In the genomic region with DNA sequence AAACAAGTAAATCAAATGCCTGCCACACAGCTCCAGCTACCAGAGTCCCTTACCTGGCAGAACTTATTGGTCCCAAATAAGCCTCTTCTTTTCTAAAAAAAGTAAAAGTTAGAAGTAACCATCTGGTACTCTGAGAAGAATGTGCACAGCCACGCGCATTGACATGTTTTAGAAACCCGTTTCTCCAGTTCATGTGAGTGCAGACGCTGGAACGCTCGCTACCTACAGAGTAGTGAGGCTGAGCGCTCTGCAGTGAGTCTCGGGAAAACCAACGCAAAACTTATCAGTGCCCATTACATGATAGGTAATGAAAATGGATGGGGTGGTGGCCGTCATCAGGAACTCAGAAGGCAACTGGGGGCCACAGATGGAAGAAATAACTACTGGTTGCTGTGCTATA, we compare ENCODE assay signal across 21 mouse cellular contexts.
A peak's percentile ranks its signal among the peaks of the same experiment; 100 is the strongest.
DNase-seq lines count a peak whose midpoint lies in the region; ATAC-seq and TF ChIP-seq lines count a peak whose summit lies in the region.
"Had no signal": no experiment of that assay in that cellular context is flagged by ENCODE, and none has a peak within 500 bp of the region (broad histone marks: within the 10 kb centered on the region; RNA-seq: fewer than 3 reads in every experiment).

No protein-coding gene starts in this region.

- no peaks in the 10 kb centered on the region for H3K36me3 ChIP-seq in lung, embryonic 14.5 days (ENCODE audit: insufficient read depth)
- no peaks in the 10 kb centered on the region for H3K36me3 ChIP-seq in embryonic facial prominence, embryonic 11.5 days (replicated peaks; ENCODE audit: control insufficient read depth, insufficient read depth, low read depth, low read length)
- H3K36me3 ChIP-seq: embryonic facial prominence, embryonic 15.5 days; forebrain, embryonic 10.5 days; heart, embryonic 13.5 days; hindbrain, embryonic 12.5 days had no signal

- H3K4me3 ChIP-seq in lung, embryonic 14.5 days (ENCODE audit: low read depth, low read length): no peak overlapping the region
- H3K4me3 ChIP-seq in embryonic facial prominence, embryonic 11.5 days (ENCODE audit: low read depth, low read length): no peak overlapping the region
- H3K4me3 ChIP-seq in layer of hippocampus, adult 2 months: no peak overlapping the region
- H3K4me3 ChIP-seq: embryonic facial prominence, embryonic 15.5 days; erythroblast, embryonic 14.5 days; forebrain, embryonic 10.5 days; heart, embryonic 13.5 days; hindbrain, embryonic 12.5 days had no signal

- TF ChIP-seq CTCF in lung, embryonic 14.5 days (IDR thresholded peaks at IDR 0.05; ENCODE audit: low read depth): no peak
- no peak for TF ChIP-seq CTCF in layer of hippocampus, adult 2 months (conservative IDR thresholded peaks at IDR 0.05)

- no peaks in the 10 kb centered on the region for H3K27me3 ChIP-seq in lung, embryonic 14.5 days (ENCODE audit: insufficient read depth, low read length)
- H3K27me3 ChIP-seq in embryonic facial prominence, embryonic 11.5 days (ENCODE audit: control insufficient read depth, insufficient read depth, low read length): no peaks in the 10 kb centered on the region
- H3K27me3 ChIP-seq: embryonic facial prominence, embryonic 15.5 days; heart, embryonic 13.5 days; hindbrain, embryonic 12.5 days had no signal

- H3K9ac ChIP-seq in lung, embryonic 14.5 days: no peak overlapping the region
- H3K9ac ChIP-seq in embryonic facial prominence, embryonic 11.5 days (replicated peaks; ENCODE audit: low read length): no peak overlapping the region
- H3K9ac ChIP-seq: embryonic facial prominence, embryonic 15.5 days; heart, embryonic 13.5 days; hindbrain, embryonic 12.5 days had no signal

- no peaks in the 10 kb centered on the region for H3K9me3 ChIP-seq in lung, embryonic 14.5 days (ENCODE audit: low read depth, low read length)
- no peaks in the 10 kb centered on the region for H3K9me3 ChIP-seq in embryonic facial prominence, embryonic 11.5 days (replicated peaks; ENCODE audit: control insufficient read depth, low read length)
- H3K9me3 ChIP-seq: embryonic facial prominence, embryonic 15.5 days; forebrain, embryonic 10.5 days; heart, embryonic 13.5 days; hindbrain, embryonic 12.5 days had no signal

- no peak overlapping the region for H3K27ac ChIP-seq in lung, embryonic 14.5 days (ENCODE audit: low read depth)
- H3K27ac ChIP-seq in embryonic facial prominence, embryonic 11.5 days (replicated peaks; ENCODE audit: low read depth, low read length): no peak overlapping the region
- H3K27ac ChIP-seq in layer of hippocampus, adult 2 months: no peak overlapping the region
- H3K27ac ChIP-seq: embryonic facial prominence, embryonic 15.5 days; forebrain, embryonic 10.5 days; heart, embryonic 13.5 days; hindbrain, embryonic 12.5 days had no signal

- peak; percentile 23 for DNase-seq in embryo, embryonic 11 days
- DNase-seq in embryo, embryonic 9.5 days (ENCODE audit: extremely low spot score): no peak
- DNase-seq in lung, embryonic 14.5 days: peak; percentile 60
- no peak for DNase-seq in lung, adult 18-20 months
- peak; percentile 45 for DNase-seq in embryonic facial prominence, embryonic 11.5 days (ENCODE audit: low spot score)
- DNase-seq in adrenal gland, adult 18-20 months (ENCODE audit: low spot score in 2 of 2): no peak
- no peak for DNase-seq in layer of hippocampus, adult 2 months (ENCODE audit: low spot score in 2 of 2)
- DNase-seq: adrenal gland, postnatal 14 days; cerebellum, adult 11-12 months; cerebellum, adult 9-10 months; cerebellum, postnatal 25 days; gastrocnemius, postnatal 25 days; heart, postnatal 4 days had no signal

- no peak overlapping the region for H3K4me2 ChIP-seq in lung, embryonic 14.5 days
- H3K4me2 ChIP-seq in embryonic facial prominence, embryonic 11.5 days (ENCODE audit: low read depth, low read length): no peak overlapping the region
- H3K4me2 ChIP-seq: embryonic facial prominence, embryonic 15.5 days; heart, embryonic 13.5 days; hindbrain, embryonic 12.5 days had no signal

- no peak for ATAC-seq in lung, embryonic 14.5 days (ENCODE audit: insufficient read depth)
- ATAC-seq in embryonic facial prominence, embryonic 11.5 days (replicated peaks; ENCODE audit: insufficient number of reproducible peaks, low FRiP score, low TSS enrichment, low read depth): no peak
- ATAC-seq: forebrain, embryonic 14.5 days; hindbrain, embryonic 16.5 days; inflammation-experienced regulatory T-cells, adult 6 months had no signal

- H3K4me1 ChIP-seq in lung, embryonic 14.5 days (ENCODE audit: insufficient read depth): no peaks in the 10 kb centered on the region
- H3K4me1 ChIP-seq in embryonic facial prominence, embryonic 11.5 days (ENCODE audit: control insufficient read depth, insufficient read depth, low read length): no peaks in the 10 kb centered on the region
- H3K4me1 ChIP-seq: embryonic facial prominence, embryonic 15.5 days; forebrain, embryonic 10.5 days; heart, embryonic 13.5 days; hindbrain, embryonic 12.5 days had no signal

- WGBS in lung, embryonic 14.5 days: 64% methylated on average over 10 of the region's 10 CpGs
- 87% methylated on average over 10 of the region's 10 CpGs for WGBS in embryonic facial prominence, embryonic 11.5 days

Comparison
In these comparisons a context has a peak if more than half of its experiments do, and no peak if none do; other contexts are left out.
1. DNase-seq: peak in embryo, embryonic 11 days (single experiment), lung, embryonic 14.5 days (single experiment) and embryonic facial prominence, embryonic 11.5 days (single experiment); none in embryo, embryonic 9.5 days (single experiment), lung, adult 18-20 months (0 of 2), adrenal gland, adult 18-20 months (0 of 2) and layer of hippocampus, adult 2 months (0 of 2).